28 mouse cellular contexts compared by ENCODE assay signal in the genomic region with DNA sequence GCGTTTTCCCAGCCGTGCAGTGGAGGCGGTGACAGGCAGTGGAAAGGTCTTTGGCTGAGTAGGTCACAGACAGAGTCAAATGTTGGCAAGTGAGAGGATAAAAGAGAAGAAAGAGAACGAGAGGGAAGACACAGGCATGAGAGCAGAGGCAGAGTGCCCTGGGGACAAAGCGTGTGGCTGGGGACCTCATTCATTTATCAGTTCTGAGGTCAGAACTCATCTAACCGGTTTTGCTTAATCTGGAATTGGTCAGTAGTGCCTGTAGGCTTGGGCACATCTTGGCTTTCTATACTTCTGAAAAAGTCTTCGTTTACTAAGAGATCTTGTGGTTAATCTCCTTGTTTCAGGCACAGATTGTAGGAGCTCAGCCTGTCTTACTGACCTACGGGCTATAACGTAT.
DNase-seq lines count a peak whose midpoint lies in the region; ATAC-seq and TF ChIP-seq lines count a peak whose summit lies in the region.
"Had no signal": no experiment of that assay in that cellular context is flagged by ENCODE, and none has a peak within 500 bp of the region (broad histone marks: within the 10 kb centered on the region; RNA-seq: fewer than 3 reads in every experiment).

No protein-coding gene starts in this region.

- DNase-seq in heart, postnatal 0 days (ENCODE audit: low spot score) = no peak
- DNase-seq in heart, adult 18-20 months = no peak
- DNase-seq in neural tube, embryonic 10.5 days (ENCODE audit: extremely low spot score, low spot score) = peak; percentile 26
- peak; percentile 11 for DNase-seq in embryonic facial prominence, embryonic 10.5 days (ENCODE audit: low spot score)
- peak; percentile 15 for DNase-seq in mesoderm, embryonic 11.5 days (ENCODE audit: low read depth, low spot score)
- no peak for DNase-seq in spleen, adult 18-20 months
- DNase-seq: adrenal gland, postnatal 25 days; B cell, adult 2 months; cerebellum, adult 18-20 months; cerebellum, postnatal 10 days; gastrocnemius, postnatal 14 days; kidney, adult 11 months; liver, embryonic 13.5 days; lung, adult 18-20 months; lung, postnatal 10 days; thymus, adult 2 months; thymus, postnatal 4 days had no signal

- no peak for ATAC-seq in heart, postnatal 0 days (ENCODE audit: insufficient read depth, low read depth)
- ATAC-seq in neural tube, embryonic 15.5 days (ENCODE audit: low FRiP score) = no peak
- no peak for ATAC-seq in cerebellum, adult (ENCODE audit: insufficient number of reproducible peaks, low FRiP score, low TSS enrichment)
- ATAC-seq: hindbrain, embryonic 16.5 days; midbrain, embryonic 16.5 days had no signal

- no peak overlapping the region for H3K9ac ChIP-seq in heart, postnatal 0 days (replicated peaks; ENCODE audit: low read depth, low read length)
- no peak overlapping the region for H3K9ac ChIP-seq in neural tube, embryonic 15.5 days (replicated peaks)
- H3K9ac ChIP-seq: embryonic facial prominence, embryonic 13.5 days; forebrain, embryonic 12.5 days; limb, embryonic 15.5 days; liver, embryonic 13.5 days; neural tube, embryonic 12.5 days had no signal

- H3K27me3 ChIP-seq in heart, postnatal 0 days (ENCODE audit: control insufficient read depth, insufficient read depth, low read length) = no peaks in the 10 kb centered on the region
- no peaks in the 10 kb centered on the region for H3K27me3 ChIP-seq in neural tube, embryonic 15.5 days (replicated peaks)
- H3K27me3 ChIP-seq in embryonic facial prominence, embryonic 10.5 days (replicated peaks; ENCODE audit: low read depth, poor library complexity, severe bottlenecking) = no peaks in the 10 kb centered on the region
- H3K27me3 ChIP-seq: embryonic facial prominence, embryonic 13.5 days; forebrain, embryonic 12.5 days; limb, embryonic 15.5 days; liver, embryonic 13.5 days; neural tube, embryonic 12.5 days had no signal

- 35% methylated on average over 9 of the region's 9 CpGs for WGBS in heart, postnatal 0 days
- 69% methylated on average over 9 of the region's 9 CpGs for WGBS in neural tube, embryonic 15.5 days
- WGBS in embryonic facial prominence, embryonic 10.5 days = 43% methylated on average over 9 of the region's 9 CpGs

- no peak overlapping the region for H3K27ac ChIP-seq in heart, postnatal 0 days (ENCODE audit: low read depth)
- no peak overlapping the region for H3K27ac ChIP-seq in neural tube, embryonic 15.5 days (replicated peaks)
- no peak overlapping the region for H3K27ac ChIP-seq in embryonic facial prominence, embryonic 10.5 days (replicated peaks)
- H3K27ac ChIP-seq: embryonic facial prominence, embryonic 13.5 days; forebrain, embryonic 12.5 days; limb, embryonic 10.5 days; limb, embryonic 15.5 days; liver, embryonic 13.5 days; midbrain, embryonic 10.5 days; neural tube, embryonic 12.5 days had no signal

- no peaks in the 10 kb centered on the region for H3K9me3 ChIP-seq in heart, postnatal 0 days (replicated peaks; ENCODE audit: control insufficient read depth, low read length)
- no peaks in the 10 kb centered on the region for H3K9me3 ChIP-seq in neural tube, embryonic 15.5 days (replicated peaks)
- no peaks in the 10 kb centered on the region for H3K9me3 ChIP-seq in embryonic facial prominence, embryonic 10.5 days
- H3K9me3 ChIP-seq: embryonic facial prominence, embryonic 13.5 days; forebrain, embryonic 12.5 days; limb, embryonic 10.5 days; limb, embryonic 15.5 days; liver, embryonic 13.5 days; midbrain, embryonic 10.5 days; neural tube, embryonic 12.5 days had no signal

- 0 out of 2 replicates have a peak overlapping the region, but pooled peaks have one; percentile 2 for H3K4me2 ChIP-seq in heart, postnatal 0 days (ENCODE audit: low read depth, low read length)
- no peak overlapping the region for H3K4me2 ChIP-seq in neural tube, embryonic 15.5 days
- H3K4me2 ChIP-seq: embryonic facial prominence, embryonic 13.5 days; forebrain, embryonic 12.5 days; limb, embryonic 15.5 days; liver, embryonic 13.5 days; neural tube, embryonic 12.5 days had no signal

- no peaks in the 10 kb centered on the region for H3K4me1 ChIP-seq in heart, postnatal 0 days (ENCODE audit: control insufficient read depth, insufficient read depth)
- no peaks in the 10 kb centered on the region for H3K4me1 ChIP-seq in neural tube, embryonic 15.5 days
- H3K4me1 ChIP-seq in embryonic facial prominence, embryonic 10.5 days = no peaks in the 10 kb centered on the region
- H3K4me1 ChIP-seq: embryonic facial prominence, embryonic 13.5 days; forebrain, embryonic 12.5 days; limb, embryonic 10.5 days; limb, embryonic 15.5 days; liver, embryonic 13.5 days; midbrain, embryonic 10.5 days; neural tube, embryonic 12.5 days had no signal

- no peak for TF ChIP-seq EP300 in heart, postnatal 0 days (IDR thresholded peaks at IDR 0.05; ENCODE audit: low read depth)

- no peak for TF ChIP-seq CTCF in heart, postnatal 0 days (IDR thresholded peaks at IDR 0.05; ENCODE audit: low read depth)

- no peak overlapping the region for H3K4me3 ChIP-seq in heart, postnatal 0 days (ENCODE audit: low read depth, low read length)
- H3K4me3 ChIP-seq in neural tube, embryonic 15.5 days (replicated peaks) = no peak overlapping the region
- H3K4me3 ChIP-seq in embryonic facial prominence, embryonic 10.5 days = no peak overlapping the region
- H3K4me3 ChIP-seq: embryonic facial prominence, embryonic 13.5 days; erythroblast, embryonic 14.5 days; forebrain, embryonic 12.5 days; limb, embryonic 10.5 days; limb, embryonic 15.5 days; liver, embryonic 13.5 days; midbrain, embryonic 10.5 days; neural tube, embryonic 12.5 days had no signal

- H3K36me3 ChIP-seq in heart, postnatal 0 days (replicated peaks; ENCODE audit: control insufficient read depth, insufficient read depth, low read length) = no peaks in the 10 kb centered on the region
- no peaks in the 10 kb centered on the region for H3K36me3 ChIP-seq in neural tube, embryonic 15.5 days
- H3K36me3 ChIP-seq in embryonic facial prominence, embryonic 10.5 days (replicated peaks) = no peaks in the 10 kb centered on the region
- H3K36me3 ChIP-seq: embryonic facial prominence, embryonic 13.5 days; forebrain, embryonic 12.5 days; limb, embryonic 10.5 days; limb, embryonic 15.5 days; liver, embryonic 13.5 days; midbrain, embryonic 10.5 days; neural tube, embryonic 12.5 days had no signal

Comparison
In these comparisons a context has a peak if more than half of its experiments do, and no peak if none do; other contexts are left out.
1. DNase-seq: peak in neural tube, embryonic 10.5 days (single experiment), embryonic facial prominence, embryonic 10.5 days (single experiment) and mesoderm, embryonic 11.5 days (single experiment); none in heart, postnatal 0 days (single experiment), heart, adult 18-20 months (0 of 2) and spleen, adult 18-20 months (0 of 2).